Mouse (Mus musculus): Measurements from ENCODE around the gene Plppr3. TPM values are rescaled to one million over a fixed set of nuclear protein-coding genes. Genes with fewer than 3 reads are reported as not detected.

Gene Plppr3
- polyA plus RNA-seq, 1 experiment from 2014 or later, result 503 TPM

DNA sequence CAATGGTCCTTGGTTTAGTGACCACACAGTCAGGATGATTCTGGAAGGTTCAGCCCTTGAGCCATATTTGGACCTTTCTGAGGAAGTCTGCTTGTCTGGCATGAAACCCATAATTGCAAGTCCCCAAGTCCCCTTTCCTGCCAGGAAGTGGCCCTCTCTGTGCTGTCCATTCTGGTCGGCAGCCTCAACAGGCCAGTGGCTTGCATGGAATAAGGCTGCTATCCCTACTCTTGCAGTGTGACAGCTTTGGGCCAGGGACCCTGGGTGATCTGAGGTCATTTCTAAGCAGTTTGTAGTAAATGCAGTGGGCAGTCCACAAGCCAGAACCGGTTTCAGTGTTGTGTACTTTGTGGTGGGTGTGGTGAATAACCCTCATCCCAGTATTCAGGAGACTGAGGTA, 36.3 kb downstream of the Plppr3 start:
- WGBS, result 71% methylated on average over 2 of the region's 2 CpGs
- H3K27me3 ChIP-seq (replicated peaks), result no peaks in the 10 kb centered on the region
- H3K4me1 ChIP-seq, result peaks cover 13% of the 10 kb centered on the region
- no peak overlapping the region for H3K4me3 ChIP-seq
- no peaks in the 10 kb centered on the region for H3K9me3 ChIP-seq
- H3K36me3 ChIP-seq (replicated peaks), result no peaks in the 10 kb centered on the region
- no peak overlapping the region for H3K27ac ChIP-seq
- ATAC-seq (replicated peaks), result no peak
- H3K9ac ChIP-seq, result no peak overlapping the region
- no peak overlapping the region for H3K4me2 ChIP-seq

DNA sequence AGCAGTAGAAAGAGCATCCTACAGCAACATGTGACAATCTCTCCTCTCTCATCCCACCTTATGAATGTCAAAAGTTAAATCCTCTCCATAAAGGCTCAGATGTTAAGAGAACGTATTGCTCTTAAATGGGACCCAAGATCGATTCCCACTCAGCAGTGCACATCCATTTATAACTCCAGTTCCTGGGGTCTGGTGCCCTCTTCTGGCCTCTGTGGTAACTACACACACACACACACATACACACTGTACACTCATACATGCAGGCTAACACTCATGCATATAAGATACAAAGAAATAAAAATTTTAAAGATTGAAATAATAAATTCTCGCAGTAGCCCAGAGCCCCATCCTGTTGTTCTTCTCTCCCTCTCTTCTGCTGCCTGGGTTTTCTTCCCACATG, 37.5 kb downstream of the Plppr3 start:
- no peak overlapping the region for H3K4me3 ChIP-seq
- H3K4me1 ChIP-seq, result peaks cover 8% of the 10 kb centered on the region; the same call in 1 of the 2 replicates
- H3K4me2 ChIP-seq, result no peak overlapping the region
- no peaks in the 10 kb centered on the region for H3K27me3 ChIP-seq (replicated peaks)
- no peaks in the 10 kb centered on the region for H3K36me3 ChIP-seq (replicated peaks)
- 92% methylated on average over 3 of the region's 3 CpGs for WGBS
- no peaks in the 10 kb centered on the region for H3K9me3 ChIP-seq
- no peak overlapping the region for H3K27ac ChIP-seq
- no peak overlapping the region for H3K9ac ChIP-seq
- no peak for ATAC-seq (replicated peaks)

DNA sequence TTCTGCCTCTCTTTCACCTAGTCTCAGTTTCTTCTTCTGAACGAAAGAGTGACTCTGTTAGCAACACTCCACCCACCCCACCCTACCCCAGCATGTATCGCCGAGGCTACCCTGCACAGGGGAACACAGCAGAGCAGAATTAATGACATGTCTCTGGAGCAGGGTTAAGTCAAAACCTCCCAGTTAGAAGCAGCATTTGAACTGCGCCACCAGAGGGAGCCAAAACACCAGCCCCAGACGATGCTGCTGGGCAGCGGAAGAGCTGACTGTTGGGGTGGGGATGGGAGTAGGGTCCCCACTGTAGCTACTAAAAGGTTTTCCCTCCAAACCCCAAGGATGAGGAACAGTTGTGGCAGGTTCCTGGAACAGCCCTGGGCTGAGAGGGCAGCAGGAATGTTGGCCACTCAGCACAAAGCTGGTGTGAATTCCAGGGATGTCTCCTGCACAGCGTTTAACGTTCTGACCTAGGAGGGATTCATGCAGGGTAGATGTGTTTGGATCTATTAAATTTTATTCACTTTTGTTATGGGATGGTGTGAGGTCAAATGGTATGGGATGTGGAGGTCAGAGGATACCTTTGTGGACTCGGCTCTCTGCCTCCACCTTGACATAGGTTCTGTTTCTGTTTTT, 39.5 kb downstream of the Plppr3 start:
- no peak overlapping the region; the same call in 1 of the 2 replicates for H3K4me2 ChIP-seq
- no peak overlapping the region for H3K4me3 ChIP-seq
- no peak overlapping the region for H3K27ac ChIP-seq
- no peaks in the 10 kb centered on the region for H3K9me3 ChIP-seq
- peak; percentile 85 for ATAC-seq (replicated peaks)
- H3K4me1 ChIP-seq, result no peaks in the 10 kb centered on the region
- H3K36me3 ChIP-seq (replicated peaks), result no peaks in the 10 kb centered on the region
- no peaks in the 10 kb centered on the region for H3K27me3 ChIP-seq (replicated peaks)
- H3K9ac ChIP-seq, result no peak overlapping the region
- 26% methylated on average over 9 of the region's 9 CpGs for WGBS

DNA sequence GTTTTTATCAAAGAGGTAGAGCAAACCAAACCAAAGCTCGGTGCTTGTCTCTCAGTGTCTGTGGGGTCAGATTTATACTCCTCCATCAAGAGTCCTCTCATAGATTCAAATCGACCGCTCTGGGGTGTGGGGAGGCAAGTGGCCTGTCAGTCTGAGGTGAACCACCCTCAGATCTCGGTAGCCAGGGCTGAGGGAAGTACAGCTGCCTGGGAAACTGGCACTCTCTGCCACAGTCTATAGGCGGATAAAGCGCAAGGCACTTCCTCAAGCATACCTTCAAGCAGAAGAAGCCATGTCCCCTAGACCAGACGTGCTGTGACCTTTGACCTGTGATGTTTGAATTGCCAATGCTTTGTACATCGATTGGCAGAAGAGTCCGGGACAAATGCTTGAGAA, 41.6 kb downstream of the Plppr3 start:
- Histone ChIP-seq H3K9ac (no peak overlapping the region), H3K4me2 (no peak overlapping the region), H3K4me1 (no peaks in the 10 kb centered on the region), H3K4me3 (no peak overlapping the region), H3K27ac (no peak overlapping the region), H3K27me3 (replicated peaks) (no peaks in the 10 kb centered on the region), H3K36me3 (replicated peaks) (no peaks in the 10 kb centered on the region), H3K9me3 (no peaks in the 10 kb centered on the region)
- no peak for ATAC-seq (replicated peaks)
- WGBS, result 80% methylated on average over 9 of the region's 9 CpGs

DNA sequence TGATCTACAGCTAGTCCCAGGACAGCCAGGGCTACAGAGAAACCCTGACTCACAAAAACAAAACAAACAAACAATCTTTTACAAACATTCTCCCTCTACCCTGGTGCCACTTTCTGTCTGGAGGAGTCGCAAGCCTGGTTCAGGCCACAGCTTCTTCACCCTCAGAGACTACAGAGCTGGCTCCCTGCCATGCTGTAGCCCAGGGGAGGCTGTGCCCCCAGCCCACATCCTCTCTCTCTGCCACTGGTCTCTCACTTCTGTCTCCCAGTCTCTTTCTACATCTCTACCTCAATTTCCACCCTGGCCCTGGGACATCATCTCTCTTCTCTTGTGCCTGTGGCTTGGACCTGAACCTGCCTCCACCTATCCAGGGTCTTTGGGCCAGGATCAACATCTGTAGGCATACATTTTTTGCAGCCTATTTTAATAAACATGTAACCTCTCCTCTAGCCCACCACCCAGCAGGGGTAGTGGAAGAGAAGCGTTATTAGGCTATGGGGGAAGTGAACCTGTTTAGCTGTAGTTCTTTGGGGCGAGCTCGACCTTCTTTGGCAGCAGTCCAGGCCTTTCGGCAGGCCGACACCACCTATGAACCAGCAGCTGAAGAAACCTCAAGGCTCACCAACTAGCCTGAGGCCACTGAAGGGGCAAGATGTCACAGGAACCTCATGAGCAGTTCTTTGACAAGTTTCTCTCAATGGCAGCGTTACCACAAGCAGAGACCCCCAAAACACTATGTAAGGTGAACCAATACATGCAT, 42.2 kb downstream of the Plppr3 start:
- ATAC-seq (replicated peaks), result no peak
- 69% methylated on average over 7 of the region's 7 CpGs for WGBS
- no peaks in the 10 kb centered on the region for H3K36me3 ChIP-seq (replicated peaks)
- no peaks in the 10 kb centered on the region for H3K27me3 ChIP-seq (replicated peaks)
- no peak overlapping the region for H3K27ac ChIP-seq
- H3K4me2 ChIP-seq, result no peak overlapping the region
- H3K9me3 ChIP-seq, result no peaks in the 10 kb centered on the region
- H3K9ac ChIP-seq, result no peak overlapping the region
- H3K4me3 ChIP-seq, result no peak overlapping the region
- no peaks in the 10 kb centered on the region for H3K4me1 ChIP-seq

DNA sequence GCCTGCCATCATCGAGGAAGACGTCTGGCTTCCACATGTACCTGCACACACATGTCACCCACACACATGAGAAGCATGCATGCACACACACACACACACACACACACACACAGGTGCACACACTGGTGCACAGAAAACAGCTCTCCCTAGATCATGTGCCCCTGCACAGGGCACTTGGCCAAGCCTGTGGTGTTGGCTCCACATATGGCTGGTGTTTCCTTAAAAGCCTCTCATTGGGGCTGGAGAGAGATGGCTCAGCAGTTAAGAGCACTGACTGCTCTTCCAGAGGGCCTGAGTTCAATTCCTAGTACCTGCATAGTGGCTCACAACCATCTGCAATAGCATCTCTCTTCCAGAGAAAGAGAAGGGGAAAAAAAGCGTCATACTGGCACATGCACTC, 42.9 kb downstream of the Plppr3 start:
- 81% methylated on average over 3 of the region's 3 CpGs for WGBS
- Histone ChIP-seq H3K9ac (no peak overlapping the region), H3K36me3 (replicated peaks) (no peaks in the 10 kb centered on the region), H3K27me3 (replicated peaks) (no peaks in the 10 kb centered on the region), H3K9me3 (no peaks in the 10 kb centered on the region), H3K4me2 (no peak overlapping the region), H3K27ac (no peak overlapping the region), H3K4me3 (no peak overlapping the region), H3K4me1 (no peaks in the 10 kb centered on the region)
- no peak for ATAC-seq (replicated peaks)

DNA sequence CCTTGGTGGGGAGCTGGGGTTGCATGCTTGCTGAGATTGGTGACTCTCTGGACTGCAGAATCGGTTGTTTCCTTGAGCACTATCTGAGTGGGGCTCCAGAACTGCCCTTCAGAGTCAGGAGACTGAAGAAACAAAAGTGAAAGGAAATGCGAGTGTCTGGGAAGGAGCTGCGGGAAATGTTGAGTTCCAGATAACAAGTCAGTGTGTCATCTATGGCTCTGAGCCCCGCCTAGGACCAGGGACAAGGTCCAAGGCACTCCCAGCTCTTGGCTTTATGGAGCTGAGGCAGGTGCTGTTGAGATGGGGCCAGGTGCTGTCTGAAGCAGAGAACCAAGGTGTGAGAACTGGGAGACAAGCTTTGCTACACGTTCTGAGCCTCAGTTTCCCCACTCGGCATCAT, 50.0 kb downstream of the Plppr3 start:
- H3K27me3 ChIP-seq (replicated peaks), result no peaks in the 10 kb centered on the region
- H3K36me3 ChIP-seq (replicated peaks), result peaks cover 6% of the 10 kb centered on the region; the same call in 1 of the 2 replicates
- H3K9me3 ChIP-seq, result no peaks in the 10 kb centered on the region
- H3K27ac ChIP-seq, result no peak overlapping the region
- no peak overlapping the region for H3K4me2 ChIP-seq
- peaks cover 6% of the 10 kb centered on the region; the same call in 1 of the 2 replicates for H3K4me1 ChIP-seq
- no peak overlapping the region; the same call in 1 of the 2 replicates for H3K9ac ChIP-seq
- H3K4me3 ChIP-seq, result no peak overlapping the region
- ATAC-seq (replicated peaks), result no peak
- 76% methylated on average over 6 of the region's 6 CpGs for WGBS

DNA sequence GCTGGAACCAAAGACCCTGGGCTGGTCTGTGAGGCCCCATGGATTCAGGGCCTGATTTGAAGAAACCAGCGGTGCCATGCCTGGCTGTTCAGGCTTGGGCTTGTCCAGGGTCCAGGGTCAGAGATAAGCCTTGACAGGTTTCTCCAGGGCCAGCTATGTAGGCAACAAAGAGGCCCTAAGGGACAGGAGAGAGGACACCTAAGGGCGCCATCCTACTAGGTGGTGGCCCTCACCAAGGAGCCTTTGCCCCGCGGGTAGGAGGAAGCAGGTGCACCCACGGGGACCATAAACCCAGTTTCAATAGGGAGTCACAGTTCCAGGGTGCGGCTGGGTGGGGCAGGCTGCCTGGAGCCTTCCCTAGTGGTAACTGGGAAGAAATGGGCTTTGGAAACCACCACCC, 51.4 kb downstream of the Plppr3 start:
- Histone ChIP-seq H3K4me1 (peaks cover 6% of the 10 kb centered on the region; the same call in 1 of the 2 replicates), H3K36me3 (replicated peaks) (peaks cover 13% of the 10 kb centered on the region; the same call in 1 of the 2 replicates), H3K9me3 (no peaks in the 10 kb centered on the region), H3K9ac (no peak overlapping the region), H3K27me3 (replicated peaks) (no peaks in the 10 kb centered on the region), H3K27ac (no peak overlapping the region), H3K4me3 (no peak overlapping the region), H3K4me2 (no peak overlapping the region)
- no peak for ATAC-seq (replicated peaks)
- WGBS, result 86% methylated on average over 6 of the region's 6 CpGs

DNA sequence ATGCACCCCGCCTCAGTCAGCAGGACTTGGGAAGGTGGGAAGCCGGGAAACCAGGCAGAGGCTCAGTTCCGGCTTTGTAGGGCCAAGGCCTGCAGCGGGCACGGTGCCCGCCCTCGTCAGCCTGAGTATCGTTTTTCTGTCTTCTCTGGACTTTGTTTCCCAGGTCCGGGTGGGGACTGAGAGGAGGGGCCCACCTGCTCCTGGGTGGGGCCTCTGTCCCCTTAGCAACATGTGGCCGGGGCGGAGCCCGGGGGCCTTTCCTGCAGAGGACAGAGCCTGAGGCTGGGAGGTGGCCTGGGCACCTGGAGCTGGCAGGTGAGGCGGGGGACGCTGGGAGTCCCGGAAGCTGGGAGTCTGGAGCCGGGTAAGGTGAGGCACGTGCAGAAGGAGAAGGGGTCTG, 52.1 kb downstream of the Plppr3 start:
- peaks cover 6% of the 10 kb centered on the region; the same call in 1 of the 2 replicates for H3K4me1 ChIP-seq
- H3K9me3 ChIP-seq, result no peaks in the 10 kb centered on the region
- ATAC-seq (replicated peaks), result no peak
- H3K36me3 ChIP-seq (replicated peaks), result peaks cover 13% of the 10 kb centered on the region; the same call in 1 of the 2 replicates
- WGBS, result 33% methylated on average over 17 of the region's 17 CpGs
- no peak overlapping the region for H3K4me2 ChIP-seq
- H3K4me3 ChIP-seq, result no peak overlapping the region
- H3K9ac ChIP-seq, result 0 out of 2 replicates have a peak overlapping the region, but pooled peaks have one; percentile 5
- H3K27ac ChIP-seq, result no peak overlapping the region
- H3K27me3 ChIP-seq (replicated peaks), result no peaks in the 10 kb centered on the region

DNA sequence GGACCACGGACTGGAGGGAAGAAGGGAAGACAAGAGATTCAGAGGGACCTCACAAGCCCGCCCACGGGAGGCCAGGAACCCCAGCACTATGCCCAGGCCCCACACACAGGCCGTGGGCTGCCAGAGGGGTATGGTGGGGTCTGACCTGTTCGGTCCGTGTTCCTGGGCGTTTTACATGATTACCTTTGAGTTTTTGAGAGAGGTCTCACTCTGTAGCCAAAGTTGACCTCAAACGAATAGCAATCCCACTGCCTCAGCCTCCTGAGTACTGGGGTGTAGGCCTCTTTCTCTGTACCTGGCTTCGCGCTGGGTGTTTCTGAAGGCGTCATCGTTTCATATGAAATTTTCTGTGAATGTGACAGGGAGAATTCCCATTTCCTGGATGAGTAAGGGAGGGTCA, 52.7 kb downstream of the Plppr3 start:
- no peaks in the 10 kb centered on the region for H3K9me3 ChIP-seq
- H3K4me1 ChIP-seq, result peaks cover 6% of the 10 kb centered on the region; the same call in 1 of the 2 replicates
- H3K36me3 ChIP-seq (replicated peaks), result peaks cover 16% of the 10 kb centered on the region; the same call in 1 of the 2 replicates
- no peak overlapping the region for H3K9ac ChIP-seq
- H3K4me2 ChIP-seq, result no peak overlapping the region
- whole genome bisulfite sequencing, result 91% methylated on average over 12 of the region's 12 CpGs
- no peaks in the 10 kb centered on the region for H3K27me3 ChIP-seq (replicated peaks)
- H3K27ac ChIP-seq, result no peak overlapping the region
- H3K4me3 ChIP-seq, result no peak overlapping the region
- ATAC-seq (replicated peaks), result no peak

DNA sequence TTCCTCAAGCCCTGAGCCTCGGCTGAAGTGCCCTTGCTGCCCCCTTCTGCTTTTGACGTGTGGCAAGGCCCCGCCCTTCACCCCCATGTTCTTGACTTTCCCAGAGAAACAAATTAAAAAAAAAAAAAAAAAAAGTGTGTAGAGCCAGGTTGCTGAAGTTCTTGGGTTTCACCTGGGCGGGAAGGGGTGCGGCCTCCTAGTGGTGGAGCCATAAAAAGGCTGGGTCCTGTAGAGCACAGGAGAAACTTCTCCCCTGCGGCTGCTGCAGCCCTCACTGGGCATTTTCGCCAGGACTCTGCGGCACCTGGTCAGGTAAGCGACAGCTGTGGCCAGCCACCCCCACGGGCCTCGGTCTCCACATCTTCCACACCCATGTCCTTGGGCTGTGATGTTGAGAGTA, 53.7 kb downstream of the Plppr3 start, which contains the start of gene Misp:
Gene Misp (plus strand): TSS at position 208 of the 400 bp plus-strand sequence.
- Histone ChIP-seq H3K27me3 (replicated peaks) (no peaks in the 10 kb centered on the region), H3K9ac (no peak within 1 kb of the TSS), H3K27ac (no peak within 1 kb of the TSS), H3K4me3 (no peak within 1 kb of the TSS), H3K36me3 (replicated peaks) (peaks cover 20% of the 10 kb centered on the region; the same call in 1 of the 2 replicates), H3K9me3 (no peaks in the 10 kb centered on the region), H3K4me2 (no peak within 1 kb of the TSS), H3K4me1 (peaks cover 6% of the 10 kb centered on the region; the same call in 1 of the 2 replicates)
- WGBS, result 75% methylated on average over 11 of the region's 11 CpGs
- ATAC-seq (replicated peaks), result no peak

DNA sequence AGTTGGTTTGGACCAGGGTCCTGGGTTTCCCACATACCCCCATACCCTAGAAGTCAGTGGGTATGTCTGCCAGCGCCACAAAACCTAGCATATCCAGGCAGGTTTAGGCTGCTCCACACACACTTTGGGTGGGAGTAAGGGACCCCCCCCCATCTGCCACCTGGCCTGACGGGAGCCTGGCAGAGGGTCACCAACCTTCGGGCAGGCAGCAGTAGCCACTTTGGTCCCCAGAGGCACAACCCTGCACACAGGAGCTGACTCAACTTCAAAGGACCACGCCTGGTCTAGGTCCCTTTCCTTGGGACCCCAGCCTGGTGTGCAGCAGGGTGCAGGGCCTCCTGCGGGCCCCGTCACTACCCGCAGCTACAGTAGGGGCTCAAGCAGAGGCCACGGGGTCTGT, 54.2 kb downstream of the Plppr3 start:
- Histone ChIP-seq H3K27me3 (replicated peaks) (no peaks in the 10 kb centered on the region), H3K4me2 (no peak overlapping the region), H3K36me3 (replicated peaks) (peaks cover 25% of the 10 kb centered on the region), H3K27ac (no peak overlapping the region), H3K4me1 (peaks cover 6% of the 10 kb centered on the region; the same call in 1 of the 2 replicates), H3K9ac (no peak overlapping the region), H3K4me3 (no peak overlapping the region), H3K9me3 (no peaks in the 10 kb centered on the region)
- ATAC-seq (replicated peaks), result no peak
- WGBS, result 89% methylated on average over 8 of the region's 8 CpGs

Measured in midbrain, embryonic 15.5 days (tissue).